Mouse (Mus musculus) urinary bladder, postnatal 36 days (tissue): Measurements from ENCODE around the gene Dusp2.
"Not testable (repeated sequence)": the region's sequence is repeated elsewhere in the genome, so short reads cannot be mapped to it uniquely, and the experiment has no call there.

Experiments used
- DNase-seq, 2 experiments: peaks; one replicate each; pipeline ENCODE4 v3.0.0; 2022; ENCODE audit warnings: low spot score in 2 of 2, mixed read lengths in 1 of 2

Dusp2 gene

DNA sequence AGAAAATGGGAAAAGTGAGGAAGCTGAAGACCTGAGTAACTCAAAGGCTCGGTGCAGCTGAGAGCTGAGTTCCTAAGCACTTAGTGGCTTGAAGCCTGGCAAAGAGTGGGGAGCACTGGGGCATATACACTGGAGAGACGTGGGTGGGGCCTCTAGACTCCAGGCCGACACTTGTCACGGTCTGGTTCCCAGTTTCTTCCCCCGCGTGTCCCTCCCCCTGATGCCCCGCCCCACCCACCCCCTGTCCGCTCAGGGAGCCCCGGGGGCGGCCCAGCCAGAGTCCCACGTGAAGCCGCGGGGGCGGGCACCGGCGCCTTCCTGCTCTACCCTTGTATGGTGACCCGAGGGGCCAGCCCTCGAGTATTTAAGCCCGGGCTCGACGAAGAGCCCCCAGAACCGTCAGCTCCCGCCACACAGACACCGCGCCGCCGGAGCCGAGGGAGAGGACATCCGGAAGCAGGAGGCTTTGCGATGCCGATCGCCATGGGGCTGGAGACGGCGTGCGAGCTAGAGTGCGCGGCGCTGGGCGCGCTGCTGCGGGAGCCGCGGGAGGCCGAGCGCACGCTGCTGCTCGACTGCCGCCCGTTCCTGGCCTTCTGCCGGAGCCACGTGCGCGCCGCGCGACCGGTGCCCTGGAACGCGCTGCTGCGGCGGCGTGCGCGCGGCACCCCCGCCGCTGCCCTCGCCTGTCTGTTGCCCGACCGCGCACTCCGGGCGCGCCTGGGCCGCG is at the start of gene Dusp2:
TSS of gene Dusp2 (plus strand) at position 393 of the 730 bp plus-strand sequence.
- DNase-seq: peak; percentile 28 to 63

DNA sequence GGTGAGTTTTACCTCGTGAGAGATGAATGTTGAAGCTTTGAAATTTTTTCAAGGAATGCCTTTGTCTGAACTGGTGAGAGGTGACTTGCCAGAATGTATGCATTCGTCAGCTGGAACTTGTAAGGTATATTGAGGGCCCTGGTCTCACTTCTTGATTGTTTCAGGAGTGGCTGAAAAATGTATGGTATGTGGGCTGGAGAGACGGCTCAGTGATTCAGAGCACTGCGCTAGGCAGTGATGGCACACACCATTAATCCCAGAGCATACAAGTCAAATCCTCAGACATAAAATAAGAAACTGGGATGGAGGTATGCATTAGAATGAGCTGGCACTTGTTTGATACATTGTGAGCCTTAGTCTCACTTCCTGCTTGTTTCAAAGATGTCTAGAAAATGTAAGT is 43.7 kb upstream of the Dusp2 start:
- DNase-seq: no peak

DNA sequence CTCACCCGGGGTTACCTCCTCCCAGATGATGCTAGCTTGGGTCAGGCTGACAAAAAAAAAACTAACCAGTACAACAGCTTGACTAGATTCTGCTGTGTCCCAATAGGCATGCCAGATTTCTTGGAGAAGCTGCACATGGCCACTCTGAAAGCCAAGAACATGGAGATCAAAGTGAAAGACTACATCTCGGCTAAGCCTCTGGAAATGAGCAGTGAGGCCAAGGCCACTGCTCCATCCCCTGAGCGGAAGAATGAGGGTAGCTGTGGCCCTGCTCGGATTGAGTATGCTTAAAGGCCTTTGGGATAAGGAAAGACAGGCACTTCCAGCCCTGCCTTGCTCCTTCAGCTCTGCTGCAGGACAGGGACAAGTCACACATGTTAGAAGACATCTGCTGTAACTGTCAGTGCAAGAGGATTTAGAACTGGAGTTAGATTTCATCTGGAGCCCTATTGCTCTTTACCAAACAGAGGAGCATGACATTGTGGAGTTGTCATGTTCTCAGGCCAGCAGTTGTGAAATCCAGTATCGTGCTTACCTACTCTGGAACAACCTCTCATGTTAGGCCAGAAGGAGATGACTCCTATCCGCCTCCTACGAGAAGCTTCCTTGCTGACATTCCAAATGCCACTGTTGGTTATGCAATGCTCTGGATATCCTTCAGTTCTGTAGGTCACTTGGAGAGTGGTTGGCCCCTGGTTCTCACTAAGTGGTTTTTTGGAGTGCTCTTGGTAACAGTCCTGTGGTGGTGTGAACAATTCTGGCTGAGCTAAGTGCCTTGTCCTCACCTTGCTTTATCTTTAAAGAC is 38.8 kb upstream of the Dusp2 start:
- peak in 1 of 2 experiments; percentile 6 for DNase-seq

DNA sequence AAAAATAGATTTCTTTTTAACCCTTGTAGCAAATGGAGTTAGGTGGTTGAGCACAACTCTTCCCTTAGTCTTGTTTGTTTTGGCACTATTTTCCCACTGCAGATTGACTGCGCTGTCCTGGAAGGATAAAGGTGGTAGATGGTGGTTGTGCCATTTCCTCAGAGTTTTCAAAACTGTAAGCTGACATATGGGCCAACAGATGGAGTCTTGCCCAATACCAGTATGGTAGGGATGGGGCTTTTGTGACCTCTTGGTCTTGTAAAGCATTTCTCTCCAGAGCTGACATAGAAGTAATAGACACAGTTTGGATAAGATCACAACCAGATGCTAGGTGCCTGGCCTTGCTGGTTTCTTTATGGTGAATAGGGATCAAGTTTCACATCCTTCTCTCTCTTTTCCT is 37.9 kb upstream of the Dusp2 start:
- no peak for DNase-seq

DNA sequence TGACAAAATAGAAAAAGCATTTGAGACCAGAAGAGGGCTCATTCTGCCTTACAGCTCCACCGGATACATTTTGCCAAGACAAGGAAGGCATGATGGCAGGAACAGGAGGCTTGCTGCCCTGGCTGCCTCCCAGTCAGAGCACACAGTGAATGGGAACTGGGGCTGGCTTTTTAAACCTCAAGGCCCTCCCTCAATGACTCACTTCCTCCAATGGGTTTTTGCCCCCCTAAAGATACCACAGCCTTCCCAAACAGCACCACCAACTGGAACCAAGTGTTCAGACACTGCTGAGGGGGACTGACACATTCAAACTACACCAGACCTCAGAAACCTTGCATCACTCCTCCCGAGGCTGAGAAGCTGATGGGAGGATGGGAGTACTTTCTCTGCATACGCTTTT is 35.3 kb upstream of the Dusp2 start:
- DNase-seq: no peak

DNA sequence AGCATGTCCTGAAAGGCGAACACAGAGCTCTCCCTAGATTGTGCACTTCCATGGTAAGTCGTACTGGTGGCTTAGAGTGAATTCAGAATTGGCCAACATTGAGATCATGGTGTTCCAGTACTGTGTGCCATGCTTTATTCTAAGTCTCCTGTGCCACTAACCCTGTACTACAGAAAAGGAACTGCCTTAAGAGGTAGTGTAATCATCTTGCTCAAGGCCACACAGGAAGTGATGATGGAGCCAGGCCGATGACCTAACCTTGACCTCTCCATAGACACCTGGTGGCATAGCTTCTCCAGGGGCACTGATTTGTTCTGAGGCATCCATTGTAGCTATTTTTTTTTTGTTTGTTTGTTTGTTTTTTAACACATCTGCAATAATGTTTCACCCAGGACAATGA is 34.1 kb upstream of the Dusp2 start:
- DNase-seq: no peak

DNA sequence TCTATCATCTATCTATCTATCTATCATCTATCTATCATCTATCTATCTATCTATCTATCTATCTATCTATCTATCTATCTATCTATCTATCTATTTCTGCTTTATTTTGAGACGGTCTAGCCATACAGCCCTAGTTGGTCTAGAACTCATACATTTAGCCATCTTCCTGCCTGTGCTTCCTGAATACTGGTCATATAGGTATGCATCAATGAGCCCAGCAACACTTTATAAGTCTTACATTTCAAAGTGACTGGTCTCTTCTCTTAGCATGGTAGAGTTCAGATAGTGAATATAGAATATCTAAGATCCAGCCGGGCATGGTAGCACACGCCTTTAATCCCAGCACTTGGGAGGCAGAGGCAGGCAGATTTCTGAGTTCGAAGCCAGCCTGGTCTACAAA is 31.8 kb upstream of the Dusp2 start:
- not testable (repeated sequence) for DNase-seq

DNA sequence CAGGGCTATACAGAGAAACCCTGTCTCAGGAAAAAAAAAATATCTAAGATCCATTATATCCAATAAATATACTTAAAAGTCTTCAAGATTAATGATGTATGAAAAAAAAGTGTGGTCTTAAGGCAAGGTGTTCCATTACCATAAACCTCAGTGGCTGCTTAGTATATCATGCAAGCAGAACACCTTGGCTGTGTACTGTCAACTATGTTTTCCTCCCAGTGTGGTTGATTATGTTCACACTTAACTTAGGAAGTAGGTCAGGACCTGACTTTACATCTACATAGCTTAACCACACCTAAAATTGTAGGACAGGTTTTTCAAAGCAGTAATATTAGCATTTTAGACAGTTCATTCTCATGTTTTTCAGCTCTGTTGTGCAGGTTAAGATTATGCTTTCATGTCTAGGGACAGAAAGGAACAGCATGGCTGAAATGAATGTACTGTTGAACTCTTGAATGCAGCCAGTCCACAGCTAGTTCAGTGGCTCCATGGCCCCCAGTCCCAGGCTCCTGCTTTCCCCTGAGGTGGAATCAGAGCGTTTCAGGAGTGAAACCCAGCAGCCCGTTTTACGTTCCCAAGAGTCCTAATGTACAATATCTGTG is 31.2 kb upstream of the Dusp2 start:
- no peak for DNase-seq

DNA sequence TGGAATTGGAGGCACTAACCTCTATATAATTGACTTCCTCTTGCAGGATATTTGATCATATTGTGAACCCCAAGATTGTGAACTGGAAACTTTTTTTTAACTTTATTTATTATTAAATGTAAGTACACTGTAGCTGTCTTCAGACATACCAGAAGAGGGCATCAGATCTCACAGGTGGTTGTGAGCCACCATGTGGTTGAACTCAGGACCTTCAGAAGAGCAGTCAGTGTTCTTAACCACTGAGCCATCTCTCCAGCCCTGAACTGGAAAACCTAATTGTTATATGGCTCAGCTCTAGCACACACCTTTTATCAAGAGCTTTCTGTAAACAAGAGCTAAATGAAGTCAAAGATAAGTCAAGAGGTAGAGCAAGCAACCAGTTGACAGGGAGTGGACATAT is 29.8 kb upstream of the Dusp2 start:
- DNase-seq: no peak

DNA sequence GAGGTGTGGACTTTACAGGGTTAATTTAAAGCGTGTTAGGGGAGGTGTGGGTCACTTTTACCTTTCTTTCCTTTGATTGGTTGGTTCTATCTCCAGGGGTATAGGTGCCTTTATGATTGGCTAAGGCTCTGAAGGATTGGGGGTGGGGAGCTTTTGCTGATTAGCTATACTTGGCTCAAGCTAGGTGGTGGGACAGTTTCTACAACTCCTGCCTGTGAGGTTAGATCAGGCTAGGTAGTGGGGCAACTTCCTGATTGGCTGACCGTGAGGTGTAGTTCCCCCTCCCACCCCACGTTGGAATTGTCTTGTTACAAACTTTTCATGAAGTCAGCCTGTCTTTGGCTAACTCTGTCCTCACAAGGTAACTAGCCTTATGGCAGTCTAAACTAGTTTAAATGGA is 28.8 kb upstream of the Dusp2 start:
- DNase-seq: no peak

DNA sequence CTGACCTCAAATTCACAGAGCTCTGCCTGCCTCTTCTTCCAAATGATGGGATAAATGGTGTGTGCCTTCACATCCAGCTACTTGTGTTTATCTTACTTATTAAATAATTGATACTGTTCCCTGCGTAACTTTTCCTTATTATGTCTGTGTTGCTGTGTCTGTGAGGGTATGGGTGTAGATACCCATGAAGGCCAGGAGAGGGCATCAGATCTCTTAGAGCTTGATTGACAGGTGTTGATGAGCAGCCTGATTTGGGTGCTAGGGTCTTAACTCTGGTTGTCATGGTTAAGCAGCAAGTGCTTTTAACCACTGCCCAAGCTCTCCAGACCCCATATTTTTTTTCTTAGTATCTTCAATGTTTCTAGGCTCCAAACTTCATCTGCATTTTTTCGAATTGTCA is 27.3 kb upstream of the Dusp2 start:
- no peak for DNase-seq

DNA sequence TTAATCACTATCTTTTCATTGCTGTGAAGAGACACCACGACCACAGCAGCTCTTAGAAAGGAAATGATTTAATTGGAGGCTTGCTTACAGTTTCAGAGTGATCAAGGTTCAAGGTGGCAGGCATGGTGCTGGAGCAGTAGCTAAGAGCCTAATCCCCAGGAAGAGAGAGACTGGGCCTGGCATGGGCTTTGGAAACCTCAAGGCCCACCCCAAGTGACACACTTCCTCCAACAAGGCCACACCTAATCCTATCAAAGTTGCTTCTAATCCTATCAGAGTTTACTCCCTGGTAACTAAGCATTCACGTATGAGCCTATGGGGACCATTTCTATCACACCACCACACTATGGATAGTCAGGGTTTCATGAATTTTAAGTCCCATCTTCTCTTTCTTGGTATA is 25.7 kb upstream of the Dusp2 start:
- DNase-seq: no peak

DNA sequence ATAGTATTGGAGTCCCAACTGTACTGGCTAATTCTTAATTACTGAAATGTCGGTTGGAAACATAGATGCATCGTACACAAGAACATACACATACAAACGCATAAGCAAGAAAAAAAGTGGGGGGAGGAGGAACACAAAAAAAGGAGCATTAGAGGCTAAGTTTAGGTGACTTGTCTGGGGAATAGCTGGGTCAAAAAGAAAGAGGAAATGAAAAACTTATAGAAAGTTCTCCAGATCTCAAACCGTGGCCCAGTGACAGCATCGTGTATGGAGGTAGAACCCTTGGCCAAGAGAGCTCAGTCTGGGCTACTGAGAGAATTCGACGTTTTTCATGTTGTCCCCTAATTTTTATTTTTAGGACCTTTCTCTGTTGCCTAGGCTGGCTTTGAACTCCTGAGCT is 25.3 kb upstream of the Dusp2 start:
- no peak for DNase-seq

DNA sequence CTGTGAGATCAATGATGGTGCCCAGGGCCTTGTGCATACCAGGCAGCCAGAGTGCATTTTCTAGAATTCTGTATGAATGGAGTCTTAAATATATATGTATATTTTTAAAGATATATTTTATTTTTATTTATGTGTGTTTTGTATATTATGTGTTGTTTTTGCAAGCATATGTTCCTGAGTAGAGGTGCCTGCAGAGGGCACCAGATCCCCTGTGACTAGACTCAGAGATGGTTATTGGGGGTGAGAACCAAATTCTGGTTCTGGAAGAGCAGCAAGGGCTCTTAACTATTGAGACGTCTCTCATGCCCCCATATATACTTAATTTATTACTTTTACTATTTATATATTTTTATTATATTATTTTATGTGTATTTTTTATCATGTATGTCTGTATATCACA is 24.8 kb upstream of the Dusp2 start:
- DNase-seq: no peak

DNA sequence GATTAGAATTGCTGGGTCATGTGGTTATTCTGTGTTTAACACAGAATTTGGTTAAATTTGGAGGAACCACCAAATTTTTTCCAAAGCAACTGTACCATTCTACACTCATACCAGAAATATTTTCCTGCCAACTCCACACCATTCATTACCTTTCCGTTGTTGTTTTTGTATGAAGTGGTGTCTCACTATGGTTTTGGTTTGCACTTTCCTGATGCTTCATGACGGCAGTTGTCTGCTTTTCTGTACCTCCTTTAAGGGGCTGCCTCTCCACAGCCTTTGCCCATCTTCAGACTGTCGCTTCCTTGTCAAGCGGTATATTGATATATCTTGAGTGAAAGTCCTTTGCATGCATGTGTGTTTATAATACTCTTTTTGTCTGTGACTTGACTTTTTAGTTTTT is 23.2 kb upstream of the Dusp2 start:
- no peak for DNase-seq

DNA sequence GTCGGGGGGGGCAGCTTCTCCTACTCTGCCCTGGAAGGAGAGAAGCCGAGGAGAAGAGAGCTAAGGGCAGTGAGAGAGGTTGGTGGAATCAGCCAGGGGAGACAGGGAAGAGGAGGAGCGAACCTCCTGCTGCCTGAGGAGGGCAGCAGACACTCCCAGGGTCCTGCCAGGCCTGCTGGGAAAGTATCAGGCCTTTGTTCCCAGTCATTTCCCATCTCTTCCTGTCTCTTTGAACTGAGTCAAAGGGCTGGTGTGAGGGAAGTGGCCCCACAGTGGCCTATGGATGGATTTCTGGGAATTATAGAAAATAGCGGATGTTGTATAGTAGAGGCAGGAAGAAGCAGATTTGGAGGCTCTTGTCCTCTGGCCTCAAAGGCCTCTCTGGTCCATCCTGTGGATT is 22.1 kb upstream of the Dusp2 start:
- DNase-seq: no peak

DNA sequence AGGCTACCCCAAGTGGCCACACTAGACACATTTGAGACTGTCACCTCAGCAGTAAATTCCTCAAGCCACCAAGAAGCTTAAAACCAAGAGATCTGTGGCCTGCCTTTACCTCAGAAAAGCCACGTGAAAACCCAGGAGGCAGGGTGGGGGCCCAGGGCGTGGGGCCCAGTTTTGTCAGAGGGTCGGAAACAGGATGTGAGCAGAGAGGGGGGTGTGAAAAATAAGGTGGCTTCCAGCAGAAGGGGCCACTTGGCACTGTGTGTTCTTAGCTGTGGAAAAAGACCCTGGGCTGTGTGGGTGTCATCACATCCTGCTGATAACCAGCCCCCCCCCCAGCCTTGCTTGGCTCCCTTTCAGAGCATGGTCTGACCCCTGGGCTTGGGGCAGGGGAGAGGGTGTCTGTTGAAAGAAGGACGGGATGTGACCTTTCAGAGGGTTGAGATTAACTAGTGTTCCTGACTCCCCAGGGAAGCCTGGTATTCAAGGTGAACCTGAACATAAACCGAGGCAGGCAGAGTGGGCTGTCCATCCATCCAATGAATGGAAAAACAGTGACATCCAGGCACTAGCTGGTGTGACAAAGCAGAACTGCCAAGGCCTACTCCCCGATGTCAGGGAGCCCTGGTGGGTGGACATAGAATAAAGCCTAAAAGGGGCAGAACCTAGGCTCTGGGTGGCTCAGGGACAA is 21.3 kb upstream of the Dusp2 start:
- no peak for DNase-seq

DNA sequence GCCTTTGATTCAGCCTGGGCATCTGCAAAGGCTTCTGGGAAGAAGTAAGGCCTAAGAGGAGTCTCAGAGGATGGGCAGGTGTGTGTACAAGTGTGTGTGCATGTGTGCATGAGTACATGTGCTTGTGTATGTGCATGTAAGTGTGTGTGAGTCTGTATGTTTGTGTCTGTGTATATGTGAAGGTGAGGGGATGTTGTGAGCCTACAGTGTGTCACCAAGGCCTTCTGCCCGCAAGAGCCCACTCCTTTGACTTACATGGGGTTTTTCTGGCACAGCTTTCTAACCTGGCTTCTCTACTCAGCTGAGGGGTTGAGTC is 20.8 kb upstream of the Dusp2 start:
- DNase-seq: no peak

DNA sequence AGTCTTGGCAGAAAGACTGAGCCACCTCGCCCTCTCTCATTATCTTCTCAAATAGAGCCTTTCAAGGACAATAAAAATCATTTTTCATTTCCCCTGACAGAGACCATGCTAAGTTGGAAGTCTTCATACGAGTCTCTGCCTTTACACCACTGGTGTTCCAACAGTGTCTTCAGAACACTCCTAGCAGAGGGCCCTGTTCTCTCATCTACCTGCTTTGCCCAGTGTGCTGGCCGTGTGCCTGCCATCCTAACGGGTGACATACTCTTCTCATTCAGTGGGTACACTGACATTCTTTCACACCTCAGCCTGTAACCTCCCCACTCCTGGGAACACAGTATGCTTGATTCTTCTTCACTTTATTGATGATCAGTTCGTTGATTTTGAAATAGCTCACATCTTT is 19.5 kb upstream of the Dusp2 start:
- no peak for DNase-seq

DNA sequence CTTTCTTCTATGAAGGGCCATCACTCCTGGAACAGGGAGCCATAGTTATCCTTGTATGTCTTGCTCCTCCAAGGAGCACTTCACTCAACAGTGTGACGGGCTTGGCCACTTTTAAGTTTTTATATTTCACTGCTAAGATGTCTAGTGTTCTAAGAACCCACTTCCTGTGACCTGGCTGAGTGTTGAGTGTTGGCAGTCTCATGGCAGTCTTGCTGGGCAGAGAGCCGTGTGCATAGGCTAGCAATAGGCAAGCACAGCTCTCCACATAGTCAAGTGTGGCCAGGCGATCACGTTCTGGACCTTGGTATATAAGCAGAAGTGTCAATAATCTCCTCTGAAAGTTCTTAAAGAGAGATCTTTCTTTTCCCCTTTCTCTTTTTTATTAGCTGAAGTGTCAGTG is 17.8 kb upstream of the Dusp2 start:
- DNase-seq: no peak

DNA sequence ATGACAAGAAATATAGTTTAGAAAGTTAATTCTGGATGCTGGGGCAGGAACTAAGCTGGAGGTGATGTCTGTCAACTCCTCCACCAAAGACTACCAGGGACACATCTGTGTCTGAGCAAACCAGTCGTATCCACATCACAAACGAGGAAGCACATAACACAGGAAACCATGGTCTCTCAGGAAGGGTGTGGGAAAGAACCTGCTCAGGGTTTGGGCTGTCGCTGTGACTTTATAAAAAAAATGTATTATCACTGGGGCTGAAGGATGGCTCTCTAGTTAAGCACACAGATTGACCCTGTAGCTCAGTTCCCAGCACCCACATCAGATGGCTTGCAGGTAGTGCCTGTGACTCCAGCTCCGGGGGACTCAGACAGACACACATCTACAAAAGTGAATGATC is 16.9 kb upstream of the Dusp2 start:
- no peak for DNase-seq

DNA sequence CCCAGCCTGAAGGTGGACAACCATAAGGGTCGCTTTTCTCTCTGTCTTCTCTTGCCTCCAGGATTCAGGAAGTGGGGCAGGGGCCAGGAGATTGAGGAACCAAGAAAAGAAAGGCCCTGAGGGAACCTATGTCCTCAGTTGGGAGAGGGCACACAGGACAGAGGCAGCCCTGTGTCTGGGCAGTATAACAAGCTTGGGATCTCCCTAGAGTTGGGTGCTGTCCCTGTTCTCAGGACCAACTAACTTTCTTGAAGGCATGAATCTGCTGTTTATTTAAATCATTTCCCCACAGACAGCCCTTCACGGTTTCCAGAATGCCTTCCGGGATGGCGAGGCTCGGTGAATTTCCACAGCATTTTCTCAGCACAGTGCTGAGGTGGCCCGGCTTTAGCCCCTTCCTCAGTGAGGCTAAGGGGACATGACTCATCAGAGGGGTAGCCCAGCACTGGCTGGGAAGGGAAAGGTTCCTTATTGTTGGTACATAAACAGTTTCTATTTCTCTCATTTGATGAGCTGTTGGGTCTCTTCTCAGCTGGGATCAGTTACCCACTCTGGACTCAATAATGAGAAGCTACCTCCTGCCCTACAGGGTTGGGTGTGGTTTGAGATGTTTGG is 13.2 kb upstream of the Dusp2 start:
- no peak for DNase-seq
